Mouse (Mus musculus) bone marrow macrophage, adult 2 months (primary cell): Measurements from ENCODE around the gene Agpat2.

Experiments used
- CTCF ChIP-seq: IDR thresholded peaks from 2 replicates; pipeline ENCODE4 v1.5.1; 2012; ENCODE audit warnings: low read depth, mild to moderate bottlenecking, low read length, moderate library complexity
- POLR2A ChIP-seq: IDR thresholded peaks from 2 replicates; pipeline ENCODE4 v1.6.1; 2012; ENCODE audit warnings: mild to moderate bottlenecking, low read depth, low read length, borderline replicate concordance

DNA sequence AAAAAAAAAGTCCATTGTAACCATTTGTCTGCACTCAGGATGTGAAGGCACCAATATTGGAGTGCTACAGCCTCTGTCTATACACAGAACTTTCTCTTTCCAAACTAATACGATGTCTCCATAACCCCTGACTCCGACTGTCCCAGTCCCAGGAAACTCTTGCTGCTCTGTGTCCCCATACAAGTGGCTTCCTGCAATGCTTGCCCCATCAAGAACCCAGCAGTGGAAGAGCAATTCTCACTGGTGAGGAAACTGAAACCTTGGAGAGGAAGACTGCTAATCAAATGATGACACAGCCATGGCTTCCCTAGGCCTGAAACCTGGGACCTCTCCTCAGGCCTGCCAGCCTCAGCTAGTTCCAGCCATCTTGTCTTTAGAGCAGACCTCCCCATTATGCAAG, 6.4 kb downstream of the Agpat2 start:
- TF ChIP-seq CTCF (no peak), POLR2A (no peak)
